Mouse (Mus musculus): ENCODE measurements around the gene Cdk11b.
"Not testable (repeated sequence)": the region's sequence is repeated elsewhere in the genome, so short reads cannot be mapped to it uniquely, and the experiment has no call there.

The Cdk11b gene

DNA sequence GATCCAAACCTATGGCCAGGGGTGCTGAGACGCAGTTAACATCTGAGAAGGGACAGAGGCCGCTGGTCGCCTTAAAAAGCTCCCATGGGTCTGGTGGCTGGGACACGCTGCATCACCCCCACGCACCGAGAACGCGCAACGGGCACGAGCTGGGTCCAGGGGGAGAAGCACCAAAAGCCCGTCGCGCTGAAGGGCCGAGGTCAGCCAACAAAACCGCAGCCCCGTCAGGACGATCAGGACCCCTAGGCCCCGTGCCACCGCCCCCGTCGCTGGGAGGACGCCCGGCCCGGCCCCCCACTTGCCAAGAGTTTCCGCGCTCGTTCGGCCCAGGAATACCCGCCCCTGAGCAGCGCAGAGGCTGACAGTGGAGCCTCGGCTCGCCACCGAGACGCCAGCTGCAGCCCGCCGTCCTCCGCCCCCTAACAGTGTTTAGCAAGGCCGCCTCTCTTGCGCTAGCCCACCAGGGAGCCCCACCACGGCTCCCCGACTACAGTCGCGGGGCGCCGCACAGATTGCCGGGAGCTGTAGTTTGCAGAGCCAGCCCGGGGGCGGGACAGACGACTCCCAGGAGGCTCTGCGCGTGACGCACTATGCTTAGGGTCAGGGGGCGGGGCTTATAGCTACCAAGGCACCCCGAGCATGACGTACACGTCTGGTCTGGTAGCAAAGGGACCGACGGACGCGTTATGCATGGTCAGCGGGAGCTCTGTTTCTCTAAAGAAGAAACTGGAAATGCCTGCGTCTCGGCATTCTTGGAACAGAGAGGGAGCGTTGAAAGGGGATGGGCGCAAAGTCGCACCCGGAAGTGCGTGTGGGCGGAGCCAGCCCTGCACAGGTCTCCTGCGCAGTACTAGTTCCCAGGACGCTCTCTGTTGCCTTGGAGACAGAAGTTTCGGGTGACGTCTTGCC, 44.3 kb downstream of the Cdk11b start, which contains the start of gene Mib2:
Mib2 (minus strand) TSS at position 510 of the 909 bp plus-strand sequence.
- peak; percentile 96 for DNase-seq (ENCODE audit: low spot score)

GRCm38 (mm10) chr4:155669598-155670075, 45.0 kb downstream of the Cdk11b start:
- DNase-seq (ENCODE audit: low spot score): no peak

DNA sequence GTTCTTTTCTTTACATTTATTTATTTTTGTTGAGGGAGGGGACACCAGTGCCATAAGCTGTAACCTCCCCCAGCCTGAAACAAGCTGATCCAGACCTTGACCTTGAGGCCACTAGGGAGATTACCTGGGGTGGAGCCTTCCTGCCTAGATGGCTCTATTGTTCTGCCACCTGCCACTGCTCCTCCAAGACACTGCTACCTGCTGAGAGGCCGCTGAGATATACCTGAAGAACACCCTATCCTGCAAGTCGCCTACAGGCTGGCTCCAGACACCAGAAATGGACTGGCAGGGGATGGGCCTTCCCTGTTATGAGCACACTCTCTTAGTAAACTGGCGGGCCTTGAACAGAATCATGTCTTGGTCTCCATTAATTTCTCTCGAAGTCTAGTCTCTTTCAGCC, 45.6 kb downstream of the Cdk11b start:
- DNase-seq (ENCODE audit: low spot score): not testable (repeated sequence)

DNA sequence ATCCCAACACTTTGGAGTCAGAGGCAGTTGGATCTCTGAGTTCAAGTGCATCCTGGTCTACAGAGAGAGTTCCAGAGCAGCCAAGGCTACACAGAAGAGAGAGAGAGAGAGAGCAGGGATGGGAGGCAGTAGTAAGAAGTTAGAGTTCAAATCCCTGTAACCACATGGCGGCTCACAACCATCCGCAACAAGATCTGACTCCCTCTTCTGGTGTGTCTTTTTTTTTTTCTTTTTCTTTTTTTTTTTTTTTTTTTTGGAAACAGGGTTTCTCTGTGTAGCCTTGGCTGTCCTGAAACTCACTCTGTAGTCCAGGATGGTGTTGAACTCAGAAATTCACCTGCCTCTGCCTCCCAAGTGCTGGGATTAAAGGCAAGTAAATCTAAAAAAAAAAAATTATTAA, 47.4 kb downstream of the Cdk11b start:
- DNase-seq (ENCODE audit: low spot score): no peak

- DNase-seq (ENCODE audit: low spot score): no peak
Measured at GRCm38 (mm10) chr4:155675991-155676390, 51.3 kb downstream of the Cdk11b start.

- DNase-seq (ENCODE audit: low spot score): not testable (repeated sequence)
Measured at GRCm38 (mm10) chr4:155683670-155684277, 59.1 kb downstream of the Cdk11b start.

DNA sequence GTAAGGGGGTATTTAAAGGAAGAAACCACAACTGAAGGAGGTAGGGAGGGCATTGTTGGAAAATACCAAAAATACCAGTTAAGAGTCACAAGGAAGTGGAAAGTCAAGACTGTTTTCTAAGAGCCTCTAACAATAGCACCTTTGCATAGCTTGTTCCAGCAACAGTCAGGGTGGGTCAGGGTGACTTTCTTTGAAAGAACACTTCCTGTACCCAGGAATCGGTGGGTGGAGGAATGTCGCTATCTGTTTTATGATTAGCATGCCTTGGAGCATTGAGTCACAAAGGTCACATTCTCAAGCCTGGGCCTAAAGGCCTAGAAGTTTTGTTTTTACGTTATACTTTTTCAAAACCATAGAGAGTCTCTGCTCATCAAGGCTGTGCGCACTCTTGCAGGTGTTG, 63.1 kb downstream of the Cdk11b start:
- DNase-seq (ENCODE audit: low spot score): not testable (repeated sequence)

GRCm38 (mm10) chr4:155690571-155691375, 66.1 kb downstream of the Cdk11b start:
- no peak for DNase-seq (ENCODE audit: low spot score)

DNA sequence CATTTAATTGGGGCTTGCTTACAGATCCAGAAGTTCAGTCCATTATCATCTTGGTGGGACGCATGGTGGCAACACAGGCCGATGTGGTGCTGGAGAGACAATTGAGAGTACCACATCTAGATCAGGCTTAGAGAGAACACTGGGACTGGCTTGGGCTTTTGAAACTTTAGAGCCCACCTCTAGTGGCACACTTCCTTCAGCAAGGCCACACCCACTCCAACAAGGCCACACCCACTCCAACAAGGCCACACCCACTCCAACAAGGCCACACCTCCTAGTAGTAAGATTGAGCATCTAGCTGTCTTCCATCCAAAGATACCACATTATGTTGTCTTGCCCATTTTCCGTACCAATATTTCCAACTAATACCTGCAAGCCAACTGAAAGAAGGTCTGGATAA, 67.8 kb downstream of the Cdk11b start:
- no peak for DNase-seq (ENCODE audit: low spot score)

DNA sequence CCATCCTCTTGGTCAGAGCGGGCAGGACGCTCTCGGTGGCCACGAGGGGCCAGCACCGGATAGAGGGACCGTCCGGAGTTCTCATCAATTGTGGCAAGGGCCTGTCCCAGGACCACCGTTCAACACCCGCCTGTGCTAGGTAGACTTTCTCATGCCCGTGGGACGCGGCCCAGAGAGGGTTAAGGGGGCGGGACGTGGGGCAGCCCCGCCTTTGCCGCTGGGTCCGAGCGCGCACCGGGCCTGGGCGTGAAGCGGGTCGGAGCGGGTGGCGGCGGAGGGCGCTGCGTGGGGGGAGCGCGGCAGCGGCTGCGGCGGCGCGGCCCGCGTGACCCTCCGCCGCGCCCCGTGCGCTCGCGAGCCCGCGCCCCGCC, 69.4 kb downstream of the Cdk11b start, which contains the start of gene Fndc10:
Fndc10 (plus strand) TSS at position 232 of the 371 bp plus-strand sequence.
- DNase-seq (ENCODE audit: low spot score): no peak

- DNase-seq (ENCODE audit: low spot score): peak; percentile 31
Measured at GRCm38 (mm10) chr4:155694482-155695401, 70.1 kb downstream of the Cdk11b start.

GRCm38 (mm10) chr4:155695531-155696062, 70.9 kb downstream of the Cdk11b start:
- DNase-seq (ENCODE audit: low spot score): no peak

GRCm38 (mm10) chr4:155696261-155697255, 71.9 kb downstream of the Cdk11b start:
- no peak for DNase-seq (ENCODE audit: low spot score)

All from spleen, adult 12 weeks (tissue).